Mouse (Mus musculus) spleen, adult 2 months (tissue): Measurements from ENCODE around the gene Mpv17l. TPM values are rescaled to one million over a fixed set of nuclear protein-coding genes. Genes with fewer than 3 reads are reported as not detected.
A peak's percentile ranks its signal among the peaks of the same experiment; 100 is the strongest.
"Not testable (repeated sequence)": the region's sequence is repeated elsewhere in the genome, so short reads cannot be mapped to it uniquely, and the experiment has no call there.

Experiments
- DNase-seq, 2 experiments: peaks; one replicate each; pipeline versions ENCODE4 v3.0.0 to v3.0.0-alpha.2; 2012 to 2021; ENCODE audit warnings: low spot score in 2 of 2, low read depth in 1 of 2
- H3K27ac ChIP-seq: fragments of 200-500 bp; 2 replicates; pipeline ENCODE4 v1.5.1; 2012; ENCODE audit warnings: low read length, inconsistent platforms; ENCODE audit not compliant: insufficient read depth
- H3K27me3 ChIP-seq: fragments of 200-500 bp; 2 replicates; pipeline ENCODE4 v1.6.1; 2012; ENCODE audit warnings: mild to moderate bottlenecking, moderate library complexity, low read length, inconsistent platforms; ENCODE audit not compliant: control insufficient read depth, insufficient read depth
- H3K36me3 ChIP-seq: fragments of 200-500 bp; 2 replicates; pipeline ENCODE4 v1.6.1; 2012; ENCODE audit warnings: mild to moderate bottlenecking, low read length, inconsistent platforms; ENCODE audit not compliant: control insufficient read depth, insufficient read depth
- H3K4me1 ChIP-seq: fragments of 200-500 bp; 2 replicates; pipeline ENCODE4 v1.6.1; 2011; ENCODE audit warnings: inconsistent platforms; ENCODE audit not compliant: control insufficient read depth, insufficient read depth, insufficient read length
- H3K4me3 ChIP-seq: fragments of 200-500 bp; 2 replicates; pipeline ENCODE4 v1.5.1; 2011; ENCODE audit warnings: mild to moderate bottlenecking, inconsistent platforms; ENCODE audit not compliant: insufficient read depth, insufficient read length; ENCODE audit errors: extremely low read depth
- CTCF ChIP-seq: fragments of 200-500 bp; IDR thresholded peaks from 2 replicates; pipeline ENCODE4 v1.5.1; 2011; ENCODE audit warnings: mild to moderate bottlenecking, inconsistent platforms; ENCODE audit not compliant: insufficient read depth, insufficient read length, insufficient replicate concordance; ENCODE audit errors: extremely low read depth
- POLR2A ChIP-seq: fragments of 200-500 bp; IDR thresholded peaks from 2 replicates; pipeline ENCODE4 v1.6.1; 2011; ENCODE audit warnings: low read depth, low read length, inconsistent platforms
- WGBS: fragments of 180-500 bp; shearing (Covaris S2); methylation state at CpG from one replicate; pipeline ENCODE4 v1.1.7; 2018; 5-methylcytosine and 5-hydroxymethylcytosine counted together
- polyA plus RNA-seq: library from polyadenylated mRNA; depleted of rRNA; stranded (reverse); fragments of >200 nt; gene quantifications from 2 replicates; pipeline ENCODE4 v1.2.3, GENCODE M21; 2012; rRNA removed

The Mpv17l gene
- 0.30 and 0.95 TPM in 2 replicates for polyA plus RNA-seq

- TF ChIP-seq CTCF (no peak), POLR2A (peak; percentile 3; the same call in 1 of the 2 replicates)
- Histone ChIP-seq H3K4me3 (peak within 1 kb of the TSS; percentile 97), H3K36me3 (no peaks in the 10 kb centered on the region), H3K27me3 (no peaks in the 10 kb centered on the region), H3K27ac (peak within 1 kb of the TSS; percentile 87), H3K4me1 (peaks cover 6% of the 10 kb centered on the region)
- WGBS = under 1% methylated on average over 54 of the region's 57 CpGs
- peak; percentile 90 to 95 for DNase-seq
Measured at GRCm38 (mm10) chr16:13902888-13903483, at the start of gene Mpv17l, which contains the start of gene Pdxdc1. TSS of gene Mpv17l (plus strand) at chr16:13903161. TSS of gene Pdxdc1 (minus strand) at chr16:13903131.

- H3K36me3 ChIP-seq = peaks cover 15% of the 10 kb centered on the region
- H3K27me3 ChIP-seq = no peaks in the 10 kb centered on the region
- H3K27ac ChIP-seq = no peak overlapping the region
- TF ChIP-seq POLR2A (no peak), CTCF (no peak)
- WGBS = 92% methylated on average over 4 of the region's 4 CpGs
- DNase-seq = no peak
- no peak overlapping the region for H3K4me3 ChIP-seq
- H3K4me1 ChIP-seq = no peaks in the 10 kb centered on the region; the same call in 1 of the 2 replicates
Measured at GRCm38 (mm10) chr16:13853886-13854285, 49.1 kb upstream of the Mpv17l start.

DNA sequence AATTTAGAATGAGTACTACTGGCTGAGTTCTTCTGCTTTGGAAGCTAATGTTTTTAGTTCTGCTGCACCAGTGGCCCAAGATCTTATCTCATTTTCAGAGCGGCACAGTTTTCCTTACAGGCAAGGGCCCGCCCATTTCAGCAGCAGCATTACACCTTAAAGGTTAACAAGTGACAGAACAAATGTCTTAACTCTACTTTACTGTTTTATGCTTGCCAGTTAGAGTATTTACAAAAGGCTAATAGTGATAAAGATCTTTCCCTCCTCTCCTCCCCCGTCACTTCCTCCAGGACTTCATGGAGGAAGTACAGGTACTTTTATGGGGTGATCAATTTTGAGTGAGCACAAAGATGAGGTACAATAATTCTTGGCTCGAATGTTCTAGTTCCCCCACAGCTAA, 36.9 kb upstream of the Mpv17l start:
- peaks cover 12% of the 10 kb centered on the region for H3K36me3 ChIP-seq
- 64% methylated on average over 4 of the region's 4 CpGs for WGBS
- H3K4me3 ChIP-seq = no peak overlapping the region
- no peak overlapping the region for H3K27ac ChIP-seq
- no peaks in the 10 kb centered on the region; the same call in 1 of the 2 replicates for H3K4me1 ChIP-seq
- no peak for DNase-seq
- no peaks in the 10 kb centered on the region for H3K27me3 ChIP-seq
- TF ChIP-seq CTCF = no peak

DNA sequence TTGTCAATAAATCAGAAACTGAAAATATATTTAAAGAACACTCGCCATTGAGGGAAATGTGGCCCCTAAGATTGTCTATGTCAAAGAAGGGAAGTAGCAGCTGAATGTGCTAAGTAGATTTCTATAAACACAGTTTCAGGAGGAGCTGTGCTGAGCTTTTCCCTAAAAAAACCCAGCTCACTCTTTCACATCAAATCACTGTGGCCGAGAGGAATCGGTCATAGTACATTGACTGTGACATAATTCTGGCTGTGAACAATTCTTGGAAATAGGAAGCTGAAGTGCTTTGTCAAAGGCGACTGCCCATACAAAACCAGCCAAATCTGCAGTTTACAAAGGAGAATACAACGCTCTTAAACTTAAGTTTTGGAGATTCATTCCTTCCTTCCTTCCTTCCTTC, 36.3 kb upstream of the Mpv17l start:
- TF ChIP-seq CTCF (no peak), POLR2A (no peak)
- no peak for DNase-seq
- WGBS = 56% methylated on average over 5 of the region's 5 CpGs
- H3K36me3 ChIP-seq = peaks cover 12% of the 10 kb centered on the region
- H3K27me3 ChIP-seq = no peaks in the 10 kb centered on the region
- no peak overlapping the region for H3K27ac ChIP-seq
- no peaks in the 10 kb centered on the region; the same call in 1 of the 2 replicates for H3K4me1 ChIP-seq
- no peak overlapping the region for H3K4me3 ChIP-seq

- H3K27me3 ChIP-seq, DNase-seq, H3K27ac ChIP-seq, H3K4me3 ChIP-seq, H3K4me1 ChIP-seq: not testable (repeated sequence)
- 69% methylated on average over 5 of the region's 5 CpGs for WGBS
- H3K36me3 ChIP-seq = peaks cover 14% of the 10 kb centered on the region
Measured at GRCm38 (mm10) chr16:13867406-13867805, 35.6 kb upstream of the Mpv17l start.

DNA sequence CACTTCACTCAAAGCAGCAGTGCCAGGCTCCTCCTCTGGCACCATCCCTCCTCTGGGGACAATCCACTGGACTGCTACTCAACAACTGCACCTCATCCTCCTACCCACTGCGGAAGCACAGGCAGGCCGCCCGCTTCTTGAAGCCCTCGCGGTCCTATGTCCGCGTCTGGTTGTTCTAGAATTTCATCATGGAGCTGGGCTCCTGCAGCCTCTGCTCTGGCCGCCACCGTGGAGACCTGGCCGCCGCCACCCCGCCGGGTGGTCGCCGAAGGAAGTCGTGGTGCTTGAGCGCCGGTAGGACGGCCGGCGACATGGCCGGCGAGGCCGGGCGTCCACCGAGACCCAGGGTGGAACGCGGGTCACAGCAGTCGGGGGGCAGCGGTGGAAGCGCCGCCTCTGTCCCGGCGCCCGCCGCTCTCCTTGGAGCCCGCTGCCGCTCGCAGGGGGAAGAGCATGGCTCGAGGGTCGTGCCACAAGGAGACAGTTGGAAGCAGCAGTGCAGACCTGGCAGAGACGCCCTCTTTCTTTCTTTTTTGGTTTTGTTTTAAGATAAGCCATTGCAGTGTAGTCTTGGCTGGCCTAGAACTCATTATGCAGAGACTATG, 34.9 kb upstream of the Mpv17l start:
- no peaks in the 10 kb centered on the region; the same call in 1 of the 2 replicates for H3K4me1 ChIP-seq
- TF ChIP-seq CTCF (no peak), POLR2A (no peak)
- no peak overlapping the region for H3K27ac ChIP-seq
- H3K4me3 ChIP-seq = no peak overlapping the region
- no peak for DNase-seq
- H3K27me3 ChIP-seq = no peaks in the 10 kb centered on the region
- 79% methylated on average over 42 of the region's 42 CpGs for WGBS
- H3K36me3 ChIP-seq = peaks cover 14% of the 10 kb centered on the region

GRCm38 (mm10) chr16:13875483-13875882, 27.5 kb upstream of the Mpv17l start:
- no peak overlapping the region for H3K4me3 ChIP-seq
- DNase-seq = no peak
- H3K27ac ChIP-seq = no peak overlapping the region
- TF ChIP-seq POLR2A = no peak
- TF ChIP-seq CTCF = no peak
- peaks cover 12% of the 10 kb centered on the region for H3K36me3 ChIP-seq
- H3K4me1 ChIP-seq = no peaks in the 10 kb centered on the region
- no peaks in the 10 kb centered on the region for H3K27me3 ChIP-seq
- 97% methylated on average over 4 of the region's 4 CpGs for WGBS
